Mouse (Mus musculus): ENCODE data around the gene Pla2g2c. TPM values are rescaled to one million over a fixed set of nuclear protein-coding genes. Genes with fewer than 3 reads are reported as not detected.
A peak's percentile ranks its signal among the peaks of the same experiment; 100 is the strongest.

The Pla2g2c gene
- 0.02 TPM in 1 of 2 replicates, not detected in the other for polyA plus RNA-seq (2012; rRNA removed)

GRCm38 (mm10) chr4:138724354-138725126 is at the start of gene Pla2g2c:
TSS of gene Pla2g2c (plus strand) at chr4:138724792.
- 11% methylated on average over 17 of the region's 18 CpGs for WGBS
- TF ChIP-seq CTCF (IDR thresholded peaks at IDR 0.05; ENCODE audit: extremely low read depth, insufficient read depth, insufficient read length, insufficient replicate concordance) (no peak), POLR2A (IDR thresholded peaks at IDR 0.05; ENCODE audit: low read depth, low read length) (no peak)
- Histone ChIP-seq H3K27me3 (ENCODE audit: control insufficient read depth, insufficient read depth, low read length) (no peaks in the 10 kb centered on the region), H3K4me1 (ENCODE audit: control insufficient read depth, insufficient read depth, insufficient read length) (no peaks in the 10 kb centered on the region), H3K27ac (ENCODE audit: insufficient read depth, low read length) (peak within 1 kb of the TSS; percentile 39), H3K36me3 (ENCODE audit: control insufficient read depth, insufficient read depth, low read length) (no peaks in the 10 kb centered on the region), H3K4me3 (ENCODE audit: extremely low read depth, insufficient read depth, insufficient read length) (no peak within 1 kb of the TSS)
- DNase-seq (ENCODE audit: low read depth in 1 of 2, low spot score in 2 of 2), result no peak

DNA sequence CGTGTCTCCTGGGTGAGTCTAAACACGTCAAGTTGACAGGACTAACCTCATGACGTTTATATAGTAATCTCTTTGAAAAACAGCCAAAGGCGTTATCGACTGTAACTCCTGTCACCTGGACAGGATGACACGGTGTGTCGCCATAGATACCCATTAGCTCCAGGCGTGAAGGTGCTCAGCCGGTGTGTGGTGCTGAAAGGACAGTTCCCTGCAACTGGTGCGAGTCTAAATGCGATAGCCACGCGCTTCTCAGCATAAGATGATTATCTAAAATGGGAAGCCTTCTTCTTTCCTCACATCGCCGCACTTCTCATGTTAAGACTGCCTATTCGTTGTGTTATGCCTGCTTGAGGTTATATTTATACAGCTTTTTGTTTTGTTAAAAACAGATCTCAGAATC is 48.1 kb upstream of the Pla2g2c start:
- no peak for TF ChIP-seq CTCF (IDR thresholded peaks at IDR 0.05; ENCODE audit: extremely low read depth, insufficient read depth, insufficient read length, insufficient replicate concordance)
- TF ChIP-seq POLR2A (IDR thresholded peaks at IDR 0.05; ENCODE audit: low read depth, low read length), result no peak
- H3K27me3 ChIP-seq (ENCODE audit: control insufficient read depth, insufficient read depth, low read length), result no peaks in the 10 kb centered on the region
- H3K4me3 ChIP-seq (ENCODE audit: extremely low read depth, insufficient read depth, insufficient read length), result no peak overlapping the region
- no peaks in the 10 kb centered on the region for H3K36me3 ChIP-seq (ENCODE audit: control insufficient read depth, insufficient read depth, low read length)
- H3K27ac ChIP-seq (ENCODE audit: insufficient read depth, low read length), result no peak overlapping the region
- H3K4me1 ChIP-seq (ENCODE audit: control insufficient read depth, insufficient read depth, insufficient read length), result no peaks in the 10 kb centered on the region
- no peak for DNase-seq (ENCODE audit: low read depth in 1 of 2, low spot score in 2 of 2)
- WGBS, result 20% methylated on average over 16 of the region's 16 CpGs

DNA sequence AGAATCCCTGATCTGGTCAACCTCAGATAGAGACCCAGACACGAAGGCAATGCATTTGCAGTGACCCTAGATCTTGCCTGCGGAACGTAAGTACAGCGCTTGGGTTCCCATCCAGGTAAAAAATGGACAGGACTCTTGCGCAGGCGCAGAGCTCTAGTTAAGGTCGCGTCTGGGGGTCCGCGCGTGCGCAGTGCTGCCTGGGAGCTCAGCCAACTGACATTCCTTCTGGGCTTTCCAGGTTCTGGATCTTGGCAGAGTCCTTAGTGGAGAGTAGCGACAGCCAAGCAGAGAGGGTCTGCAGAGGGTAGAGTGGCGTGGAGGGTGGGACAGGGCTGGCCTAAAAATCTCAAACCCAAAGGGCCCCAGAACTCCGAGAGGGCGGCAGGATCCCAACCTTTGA is 47.0 kb upstream of the Pla2g2c start:
- Histone ChIP-seq H3K36me3 (ENCODE audit: control insufficient read depth, insufficient read depth, low read length) (no peaks in the 10 kb centered on the region), H3K4me3 (ENCODE audit: extremely low read depth, insufficient read depth, insufficient read length) (no peak overlapping the region), H3K4me1 (ENCODE audit: control insufficient read depth, insufficient read depth, insufficient read length) (no peaks in the 10 kb centered on the region), H3K27ac (ENCODE audit: insufficient read depth, low read length) (no peak overlapping the region), H3K27me3 (ENCODE audit: control insufficient read depth, insufficient read depth, low read length) (no peaks in the 10 kb centered on the region)
- no peak for DNase-seq (ENCODE audit: low read depth in 1 of 2, low spot score in 2 of 2)
- TF ChIP-seq CTCF (IDR thresholded peaks at IDR 0.05; ENCODE audit: extremely low read depth, insufficient read depth, insufficient read length, insufficient replicate concordance) (no peak), POLR2A (IDR thresholded peaks at IDR 0.05; ENCODE audit: low read depth, low read length) (no peak)
- WGBS, result 26% methylated on average over 16 of the region's 16 CpGs

- Histone ChIP-seq H3K4me1 (ENCODE audit: control insufficient read depth, insufficient read depth, insufficient read length) (no peaks in the 10 kb centered on the region), H3K4me3 (ENCODE audit: extremely low read depth, insufficient read depth, insufficient read length) (no peak overlapping the region), H3K36me3 (ENCODE audit: control insufficient read depth, insufficient read depth, low read length) (no peaks in the 10 kb centered on the region), H3K27ac (ENCODE audit: insufficient read depth, low read length) (no peak overlapping the region), H3K27me3 (ENCODE audit: control insufficient read depth, insufficient read depth, low read length) (no peaks in the 10 kb centered on the region)
- TF ChIP-seq POLR2A (IDR thresholded peaks at IDR 0.05; ENCODE audit: low read depth, low read length), result no peak
- no peak for TF ChIP-seq CTCF (IDR thresholded peaks at IDR 0.05; ENCODE audit: extremely low read depth, insufficient read depth, insufficient read length, insufficient replicate concordance)
- DNase-seq (ENCODE audit: low read depth in 1 of 2, low spot score in 2 of 2), result no peak
- 73% methylated on average over 4 of the region's 4 CpGs for WGBS
Observed at GRCm38 (mm10) chr4:138680124-138680523, 44.5 kb upstream of the Pla2g2c start.

- Histone ChIP-seq H3K36me3 (ENCODE audit: control insufficient read depth, insufficient read depth, low read length) (no peaks in the 10 kb centered on the region), H3K27ac (ENCODE audit: insufficient read depth, low read length) (no peak overlapping the region), H3K4me3 (ENCODE audit: extremely low read depth, insufficient read depth, insufficient read length) (no peak overlapping the region), H3K4me1 (ENCODE audit: control insufficient read depth, insufficient read depth, insufficient read length) (no peaks in the 10 kb centered on the region), H3K27me3 (ENCODE audit: control insufficient read depth, insufficient read depth, low read length) (no peaks in the 10 kb centered on the region)
- WGBS, result 47% methylated on average over 2 of the region's 2 CpGs
- no peak for DNase-seq (ENCODE audit: low read depth in 1 of 2, low spot score in 2 of 2)
- TF ChIP-seq CTCF (IDR thresholded peaks at IDR 0.05; ENCODE audit: extremely low read depth, insufficient read depth, insufficient read length, insufficient replicate concordance) (no peak), POLR2A (IDR thresholded peaks at IDR 0.05; ENCODE audit: low read depth, low read length) (no peak)
Observed at GRCm38 (mm10) chr4:138682760-138683159, 41.8 kb upstream of the Pla2g2c start.

DNA sequence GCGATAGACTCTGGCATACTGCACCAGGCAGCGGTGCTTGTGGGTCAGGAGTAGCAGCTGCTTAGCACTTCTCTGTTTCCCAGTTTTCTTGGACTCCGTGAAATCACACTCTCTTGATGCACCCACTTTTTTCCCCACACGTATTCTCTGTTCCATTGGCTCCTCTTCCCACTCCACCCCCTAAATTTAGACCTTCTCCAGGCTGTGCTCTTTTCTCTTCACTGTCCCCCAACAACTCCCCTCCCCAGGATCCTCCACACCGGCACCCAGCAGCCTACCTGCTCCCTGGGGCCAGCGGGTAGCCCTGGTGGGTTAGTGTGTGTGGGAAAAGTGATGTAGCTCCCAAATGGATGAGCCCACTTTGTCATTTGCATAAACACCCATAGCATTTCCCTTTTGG is 38.8 kb upstream of the Pla2g2c start:
- TF ChIP-seq POLR2A (IDR thresholded peaks at IDR 0.05; ENCODE audit: low read depth, low read length) (no peak), CTCF (IDR thresholded peaks at IDR 0.05; ENCODE audit: extremely low read depth, insufficient read depth, insufficient read length, insufficient replicate concordance) (no peak)
- WGBS, result 79% methylated on average over 6 of the region's 6 CpGs
- no peaks in the 10 kb centered on the region for H3K27me3 ChIP-seq (ENCODE audit: control insufficient read depth, insufficient read depth, low read length)

DNA sequence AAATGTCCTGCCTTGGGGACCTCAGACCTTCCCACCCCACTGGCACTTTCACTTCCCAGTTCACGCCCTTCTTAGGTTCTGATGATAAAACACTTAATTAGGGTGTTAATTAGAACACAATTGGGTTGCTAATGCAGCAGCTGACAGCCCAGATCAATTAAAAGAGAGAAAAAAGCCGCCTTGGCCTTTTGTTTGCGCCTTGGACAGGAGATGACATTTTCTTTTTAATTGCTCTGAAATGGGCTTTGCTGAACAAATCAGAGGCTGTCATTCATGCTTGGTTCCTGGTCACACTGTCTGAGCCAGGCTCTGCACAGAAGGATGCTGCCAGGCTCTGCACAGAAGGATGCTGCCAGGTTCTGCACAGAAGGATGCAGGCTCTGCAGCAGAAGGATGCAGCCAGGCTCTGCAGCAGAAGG is 35.5 kb upstream of the Pla2g2c start:
- Histone ChIP-seq H3K27me3 (ENCODE audit: control insufficient read depth, insufficient read depth, low read length) (no peaks in the 10 kb centered on the region), H3K4me3 (ENCODE audit: extremely low read depth, insufficient read depth, insufficient read length) (no peak overlapping the region), H3K36me3 (ENCODE audit: control insufficient read depth, insufficient read depth, low read length) (no peaks in the 10 kb centered on the region), H3K27ac (ENCODE audit: insufficient read depth, low read length) (no peak overlapping the region), H3K4me1 (ENCODE audit: control insufficient read depth, insufficient read depth, insufficient read length) (no peaks in the 10 kb centered on the region)
- WGBS, result 15% methylated on average over 3 of the region's 3 CpGs
- no peak for DNase-seq (ENCODE audit: low read depth in 1 of 2, low spot score in 2 of 2)
- TF ChIP-seq POLR2A (IDR thresholded peaks at IDR 0.05; ENCODE audit: low read depth, low read length) (no peak), CTCF (IDR thresholded peaks at IDR 0.05; ENCODE audit: extremely low read depth, insufficient read depth, insufficient read length, insufficient replicate concordance) (no peak)

More for the DNA sequence above, 38.8 kb upstream of the Pla2g2c start:
- H3K4me3 ChIP-seq (ENCODE audit: extremely low read depth, insufficient read depth, insufficient read length), result no peak overlapping the region
- H3K27ac ChIP-seq (ENCODE audit: insufficient read depth, low read length), result no peak overlapping the region
- H3K36me3 ChIP-seq (ENCODE audit: control insufficient read depth, insufficient read depth, low read length), result no peaks in the 10 kb centered on the region
- no peak for DNase-seq (ENCODE audit: low read depth in 1 of 2, low spot score in 2 of 2)
- no peaks in the 10 kb centered on the region for H3K4me1 ChIP-seq (ENCODE audit: control insufficient read depth, insufficient read depth, insufficient read length)

All from spleen, adult 2 months (tissue).